Mouse (Mus musculus) MEL (cell line): Measurements from ENCODE around the gene Slc7a11. TPM values are rescaled to one million over a fixed set of nuclear protein-coding genes. Genes with fewer than 3 reads are reported as not detected.

ENCODE experiments used
- DNase-seq: peaks from one replicate; pipeline ENCODE4 v3.0.0; 2011; ENCODE audit warnings: low read depth, low spot score
- H3K27ac ChIP-seq: 2 replicates; pipeline ENCODE4 v1.5.1; 2012; ENCODE audit warnings: low read depth, mild to moderate bottlenecking, control low read depth, low read length, moderate library complexity; ENCODE audit not compliant: control insufficient read depth
- H3K27me3 ChIP-seq, 2 experiments: fragments of 150-350 bp in 1 of 2; sonication (generic) in 1 of 2; 2 replicates each; pipeline ENCODE4 v1.6.1; 2012; ENCODE audit warnings: low read length in 2 of 2, mild to moderate bottlenecking in 2 of 2, improper control_type of control experiment in 1 of 2, moderate library complexity in 1 of 2; ENCODE audit not compliant: insufficient read depth in 2 of 2, control insufficient read depth in 1 of 2
- H3K36me3 ChIP-seq, 2 experiments: 2 replicates each; pipeline ENCODE4 v1.6.1; 2012 to 2014; ENCODE audit warnings: low read length in 2 of 2, improper control_type of control experiment in 1 of 2, inconsistent platforms in 1 of 2, mild to moderate bottlenecking in 1 of 2; ENCODE audit not compliant: insufficient read depth in 2 of 2, control insufficient read depth in 1 of 2
- H3K4me1 ChIP-seq, 2 experiments: fragments of 150-350 bp in 1 of 2; sonication (generic) in 1 of 2; 2 replicates each; pipeline ENCODE4 v1.6.1; 2012; ENCODE audit warnings: low read length in 2 of 2, improper control_type of control experiment in 1 of 2, mild to moderate bottlenecking in 1 of 2; ENCODE audit not compliant: insufficient read depth in 2 of 2, control insufficient read depth in 1 of 2
- H3K4me3 ChIP-seq, 2 experiments: fragments of 150-350 bp in 1 of 2; sonication (generic) in 1 of 2; 2 replicates each; pipeline ENCODE4 v1.5.1; 2012; ENCODE audit warnings: low read depth in 2 of 2, low read length in 2 of 2, mild to moderate bottlenecking in 2 of 2, moderate library complexity in 2 of 2, control low read depth in 1 of 2, improper control_type of control experiment in 1 of 2; ENCODE audit not compliant: control insufficient read depth in 1 of 2, insufficient read depth in 1 of 2
- H3K79me2 ChIP-seq: 2 replicates; pipeline ENCODE4 v1.6.1; 2012; ENCODE audit warnings: mild to moderate bottlenecking, low read length, moderate library complexity; ENCODE audit not compliant: control insufficient read depth, poor library complexity, insufficient read depth
- H3K9ac ChIP-seq: 2 replicates; pipeline ENCODE4 v1.6.1; 2012; ENCODE audit warnings: low read depth, mild to moderate bottlenecking, control low read depth, low read length, moderate library complexity; ENCODE audit not compliant: control insufficient read depth, poor library complexity, severe bottlenecking
- H3K9me3 ChIP-seq: fragments of 150-350 bp; sonication (generic); replicated peaks from 2 replicates; pipeline ENCODE4 v1.6.1; 2012; ENCODE audit warnings: mild to moderate bottlenecking, low read length, improper control_type of control experiment, moderate library complexity; ENCODE audit not compliant: insufficient read depth
- BHLHE40 ChIP-seq: IDR thresholded peaks from 2 replicates; pipeline ENCODE4 v1.6.1; 2012; ENCODE audit warnings: low read depth, mild to moderate bottlenecking, inconsistent platforms, low read length, improper control_type of control experiment, borderline replicate concordance
- CHD1 ChIP-seq: IDR thresholded peaks from 2 replicates; pipeline ENCODE4 v1.6.1; 2012; ENCODE audit warnings: low read depth, mild to moderate bottlenecking, inconsistent platforms, low read length, improper control_type of control experiment
- CHD2 ChIP-seq: IDR thresholded peaks from 2 replicates; pipeline ENCODE4 v1.6.1; 2011; ENCODE audit warnings: low read length, improper control_type of control experiment
- CTCF ChIP-seq, 3 experiments: IDR thresholded peaks in 2 of 3; conservative IDR thresholded peaks in 1 of 3; 2 replicates each; pipeline ENCODE4 v1.5.1; 2011 to 2012; ENCODE audit warnings: low read length in 3 of 3, low read depth in 2 of 3, mild to moderate bottlenecking in 2 of 3, improper control_type of control experiment in 1 of 3, inconsistent platforms in 1 of 3, mixed read lengths in 1 of 3, moderate library complexity in 1 of 3; ENCODE audit not compliant: control insufficient read depth in 1 of 3, insufficient read depth in 1 of 3, poor library complexity in 1 of 3, severe bottlenecking in 1 of 3
- E2F4 ChIP-seq: IDR thresholded peaks from 2 replicates; pipeline ENCODE4 v1.6.1; 2011; ENCODE audit warnings: low read depth, low read length, improper control_type of control experiment, borderline replicate concordance
- GATA1 ChIP-seq: IDR thresholded peaks from 2 replicates; pipeline ENCODE4 v1.6.1; 2011; ENCODE audit warnings: low read depth, low read length, improper control_type of control experiment
- HCFC1 ChIP-seq: IDR thresholded peaks from 2 replicates; pipeline ENCODE4 v1.6.1; 2012; ENCODE audit warnings: low read depth, mild to moderate bottlenecking, inconsistent platforms, low read length, improper control_type of control experiment, moderate library complexity
- JUND ChIP-seq: IDR thresholded peaks from 2 replicates; pipeline ENCODE4 v1.6.1; 2011; ENCODE audit warnings: low read depth, mild to moderate bottlenecking, improper control_type of control experiment, low read length
- MAZ ChIP-seq: IDR thresholded peaks from 2 replicates; pipeline ENCODE4 v1.6.1; 2012; ENCODE audit warnings: low read depth, mild to moderate bottlenecking, inconsistent platforms, low read length, improper control_type of control experiment
- MEF2A ChIP-seq: IDR thresholded peaks from 2 replicates; pipeline ENCODE4 v1.6.1; 2014; ENCODE audit warnings: low read depth, mild to moderate bottlenecking, inconsistent platforms, low read length, improper control_type of control experiment; ENCODE audit not compliant: poor library complexity, insufficient replicate concordance, severe bottlenecking; ENCODE audit errors: extremely low read depth
- POLR2AphosphoS2 ChIP-seq: IDR thresholded peaks from 2 replicates; pipeline ENCODE4 v1.6.1; 2011; ENCODE audit warnings: low read length, improper control_type of control experiment
- POLR2AphosphoS5 ChIP-seq: IDR thresholded peaks from 2 replicates; pipeline ENCODE4 v1.6.1; 2012; ENCODE audit warnings: low read depth, borderline replicate concordance, mild to moderate bottlenecking, inconsistent platforms, low read length, moderate library complexity, mixed read lengths
- RCOR1 ChIP-seq: IDR thresholded peaks from 2 replicates; pipeline ENCODE4 v1.6.1; 2012; ENCODE audit warnings: low read depth, mild to moderate bottlenecking, inconsistent platforms, low read length, improper control_type of control experiment
- SIN3A ChIP-seq: IDR thresholded peaks from 2 replicates; pipeline ENCODE4 v1.6.1; 2012; ENCODE audit warnings: low read length, improper control_type of control experiment, inconsistent platforms
- SMC3 ChIP-seq: IDR thresholded peaks from 2 replicates; pipeline ENCODE4 v1.6.1; 2011; ENCODE audit warnings: low read depth, low read length, improper control_type of control experiment
- TAL1 ChIP-seq: IDR thresholded peaks from 2 replicates; pipeline ENCODE4 v1.6.1; 2012; ENCODE audit warnings: mild to moderate bottlenecking, inconsistent platforms, low read length, moderate library complexity, mixed read lengths
- TCF12 ChIP-seq: IDR thresholded peaks from 2 replicates; pipeline ENCODE4 v1.6.1; 2014; ENCODE audit warnings: low read depth, mild to moderate bottlenecking, inconsistent platforms, low read length, improper control_type of control experiment, moderate library complexity
- ZNF384 ChIP-seq: IDR thresholded peaks from 2 replicates; pipeline ENCODE4 v1.6.1; 2012; ENCODE audit warnings: low read depth, mild to moderate bottlenecking, inconsistent platforms, low read length, improper control_type of control experiment
- polyA plus RNA-seq, 2 experiments: library from polyadenylated mRNA; stranded (reverse) in 1 of 2; unstranded in 1 of 2; fragments of >175 nt in 1 of 2; fragments of >200 nt in 1 of 2; gene quantifications; 2 replicates each; pipeline versions ENCODE4 v1.2.1 to v1.2.4; 2012; ENCODE audit warnings: low replicate concordance in 2 of 2, low read depth in 1 of 2; ENCODE audit not compliant: insufficient read length in 2 of 2, insufficient read depth in 1 of 2, missing spikeins in 1 of 2
- total RNA-seq: library from RNA; depleted of rRNA; stranded (reverse); fragments of 300-350 nt; gene quantifications from 2 replicates; pipeline ENCODE4 v1.2.3, GENCODE M21; 2012

The Slc7a11 gene
- total and polyA plus RNA-seq, 3 experiments = 0.69 to 3.3 TPM; not detected in 1

- no peak overlapping the region for H3K27ac ChIP-seq
- DNase-seq = no peak
These were observed 456.2 kb downstream of the Slc7a11 start for GRCm38 (mm10) chr3:49987236-49987635.

DNA sequence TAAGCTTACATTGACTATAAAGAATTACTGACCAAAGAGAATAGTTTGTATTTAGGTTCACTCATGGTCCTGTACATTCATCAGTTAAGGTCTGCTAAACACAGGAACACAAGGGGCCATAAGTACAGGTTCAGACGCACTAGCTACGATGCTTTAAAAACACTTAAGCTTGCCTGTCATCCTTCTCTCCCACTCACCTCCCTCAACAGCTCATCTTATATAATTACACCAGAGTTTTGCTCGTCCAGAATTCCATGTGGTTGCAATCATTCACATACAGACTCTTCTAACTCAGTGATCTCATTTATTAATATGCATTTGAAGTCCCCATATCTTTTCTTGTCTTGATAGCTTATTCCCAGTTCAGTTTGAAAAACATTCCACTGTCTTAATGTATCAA is 458.6 kb downstream of the Slc7a11 start:
- Histone ChIP-seq H3K4me3 (no peak overlapping the region), H3K27ac (no peak overlapping the region), H3K9me3 (no peaks in the 10 kb centered on the region), H3K4me1 (no peaks in the 10 kb centered on the region), H3K36me3 (no peaks in the 10 kb centered on the region), H3K9ac (no peak overlapping the region), H3K79me2 (no peaks in the 10 kb centered on the region), H3K27me3 (no peaks in the 10 kb centered on the region)
- TF ChIP-seq E2F4 (no peak), SMC3 (no peak), CTCF (IDR thresholded peaks at IDR 0.05 in 2 of 3, conservative IDR thresholded peaks at IDR 0.05 in 1 of 3; ENCODE audit: control insufficient read depth in 1 of 3, insufficient read depth in 1 of 3, low read depth in 2 of 3, low read length in 3 of 3, poor library complexity in 1 of 3, severe bottlenecking in 1 of 3) (no peak), CHD2 (no peak), POLR2AphosphoS5 (no peak), TAL1 (no peak), MEF2A (no peak), RCOR1 (no peak), SIN3A (no peak), BHLHE40 (no peak), HCFC1 (no peak), ZNF384 (no peak), MAZ (no peak), TCF12 (no peak), JUND (no peak)
- no peak for DNase-seq

More at GRCm38 (mm10) chr3:49987236-49987635, 456.2 kb downstream of the Slc7a11 start:
- Histone ChIP-seq H3K27me3 (no peaks in the 10 kb centered on the region), H3K4me1 (no peaks in the 10 kb centered on the region), H3K36me3 (no peaks in the 10 kb centered on the region), H3K9me3 (no peaks in the 10 kb centered on the region), H3K79me2 (no peaks in the 10 kb centered on the region), H3K4me3 (no peak overlapping the region), H3K9ac (no peak overlapping the region)
- TF ChIP-seq SMC3 (no peak), POLR2AphosphoS2 (no peak), CHD2 (no peak), GATA1 (no peak), SIN3A (no peak), CHD1 (no peak), BHLHE40 (no peak), JUND (no peak)
